Mouse (Mus musculus) kidney, postnatal 10 days (tissue): Measurements from ENCODE around the gene Vmn1r197.
"Not testable (repeated sequence)": the region's sequence is repeated elsewhere in the genome, so short reads cannot be mapped to it uniquely, and the experiment has no call there.

Experiments
- DNase-seq: peaks from one replicate; pipeline ENCODE4 v3.0.0; 2021; ENCODE audit warnings: mixed read lengths

Gene Vmn1r197

GRCm38 (mm10) chr13:22324289-22324688 lies at the start of gene Vmn1r197:
Vmn1r197 (plus strand) TSS chr13:22324589.
- no peak for DNase-seq

- no peak for DNase-seq
Measured at GRCm38 (mm10) chr13:22284578-22284977, 39.8 kb upstream of the Vmn1r197 start.

- DNase-seq = no peak
Measured at GRCm38 (mm10) chr13:22289620-22290019, 34.8 kb upstream of the Vmn1r197 start, which contains the start of gene Vmn1r196. Vmn1r196 (plus strand) TSS chr13:22289920.

- DNase-seq = not testable (repeated sequence)
Measured at GRCm38 (mm10) chr13:22308075-22308474, 16.3 kb upstream of the Vmn1r197 start.

GRCm38 (mm10) chr13:22315361-22315760 lies 9.0 kb upstream of the Vmn1r197 start:
- DNase-seq = peak; percentile 53

GRCm38 (mm10) chr13:22317366-22317765 lies 7.0 kb upstream of the Vmn1r197 start:
- DNase-seq = no peak

- DNase-seq = no peak
Measured at GRCm38 (mm10) chr13:22320091-22320490, 4.3 kb upstream of the Vmn1r197 start.

- no peak for DNase-seq
Measured at GRCm38 (mm10) chr13:22333269-22333668, 8.9 kb downstream of the Vmn1r197 start.

- no peak for DNase-seq
Measured at GRCm38 (mm10) chr13:22335565-22335964, 11.2 kb downstream of the Vmn1r197 start.

- no peak for DNase-seq
Measured at GRCm38 (mm10) chr13:22350064-22350463, 25.7 kb downstream of the Vmn1r197 start, which contains the start of gene Vmn1r198. Vmn1r198 (plus strand) TSS chr13:22350364.

GRCm38 (mm10) chr13:22350813-22351212 lies 26.4 kb downstream of the Vmn1r197 start:
- no peak for DNase-seq

- no peak for DNase-seq
Measured at GRCm38 (mm10) chr13:22379518-22379917, 55.1 kb downstream of the Vmn1r197 start, which contains the start of gene Vmn1r199. Vmn1r199 (plus strand) TSS chr13:22379818.

GRCm38 (mm10) chr13:22381128-22381527 lies 56.7 kb downstream of the Vmn1r197 start:
- DNase-seq = peak; percentile 7
